Mouse (Mus musculus) frontal cortex, adult 2 months (tissue): Measurements from ENCODE around the gene Dcdc2a. TPM values are rescaled to one million over a fixed set of nuclear protein-coding genes. Genes with fewer than 3 reads are reported as not detected.
A peak's percentile ranks its signal among the peaks of the same experiment; 100 is the strongest.

Experiments used
- DNase-seq, 2 experiments: peaks; one replicate each; pipeline ENCODE4 v3.0.0; 2022; ENCODE audit warnings: low spot score in 1 of 2; ENCODE audit errors: extremely low spot score in 1 of 2
- polyA plus RNA-seq: library from polyadenylated mRNA; depleted of rRNA; stranded (reverse); fragments of >200 nt; gene quantifications from 2 replicates; pipeline ENCODE4 v1.2.3, GENCODE M21; 2012

Dcdc2a gene
- polyA plus RNA-seq, 1 experiment: 8.7 TPM

DNA sequence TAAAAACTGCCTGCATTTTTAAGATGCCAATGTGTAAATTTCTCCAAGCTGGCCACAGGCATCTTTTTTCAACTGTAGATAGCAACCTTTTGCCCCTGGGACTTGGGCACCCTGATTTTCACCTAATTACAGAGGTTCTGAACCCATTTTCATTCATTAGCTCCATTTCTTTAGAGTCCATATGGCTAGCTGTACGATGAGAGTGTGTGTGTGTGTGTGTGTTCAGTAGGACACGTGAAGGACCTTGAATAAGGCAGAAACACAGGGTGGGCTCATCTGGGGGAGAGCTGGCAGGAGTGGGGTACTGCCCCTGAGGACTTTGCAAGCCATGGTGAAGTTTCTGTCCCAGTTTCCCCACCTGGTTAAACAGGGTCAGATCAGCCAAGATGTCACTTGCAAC lies 105.0 kb downstream of the Dcdc2a start:
- DNase-seq: no peak

DNA sequence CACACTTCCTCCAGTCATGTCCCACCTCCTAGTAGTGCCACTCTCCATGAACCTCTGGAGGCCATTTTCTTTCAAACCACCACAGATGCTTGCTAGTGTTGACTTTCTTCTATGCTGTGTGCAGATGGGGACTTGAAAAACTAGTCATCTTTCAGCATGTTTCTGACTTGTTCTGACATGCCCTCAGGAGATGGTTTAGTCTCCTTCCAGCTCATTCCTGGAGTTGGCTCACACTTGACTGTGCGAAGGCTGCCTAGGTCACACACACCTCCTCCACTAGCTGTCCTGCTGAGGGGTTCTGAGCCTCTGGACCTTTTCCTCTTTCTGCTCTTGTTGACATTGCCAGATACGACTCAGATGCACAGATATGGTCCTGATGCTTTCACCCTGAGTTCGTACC lies 106.8 kb downstream of the Dcdc2a start:
- no peak for DNase-seq

DNA sequence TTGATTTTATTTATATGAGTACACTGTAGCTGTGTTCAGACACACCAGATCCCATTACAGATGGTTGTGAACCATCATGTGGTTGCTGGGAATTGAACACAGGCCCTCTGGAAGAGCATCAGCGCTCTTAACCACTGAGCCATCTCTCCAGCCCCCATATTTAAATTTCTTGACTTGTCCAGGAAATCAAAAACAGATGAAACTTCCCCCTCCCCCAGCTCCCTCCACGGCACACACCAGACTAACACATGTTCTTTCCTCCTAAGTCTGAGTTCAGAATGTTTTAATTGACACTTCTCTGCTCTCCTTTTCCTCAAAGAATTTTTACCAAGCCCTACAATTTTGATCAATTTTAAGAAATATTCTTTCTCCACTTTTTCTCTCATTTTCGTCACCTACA lies 113.1 kb downstream of the Dcdc2a start:
- DNase-seq: no peak

DNA sequence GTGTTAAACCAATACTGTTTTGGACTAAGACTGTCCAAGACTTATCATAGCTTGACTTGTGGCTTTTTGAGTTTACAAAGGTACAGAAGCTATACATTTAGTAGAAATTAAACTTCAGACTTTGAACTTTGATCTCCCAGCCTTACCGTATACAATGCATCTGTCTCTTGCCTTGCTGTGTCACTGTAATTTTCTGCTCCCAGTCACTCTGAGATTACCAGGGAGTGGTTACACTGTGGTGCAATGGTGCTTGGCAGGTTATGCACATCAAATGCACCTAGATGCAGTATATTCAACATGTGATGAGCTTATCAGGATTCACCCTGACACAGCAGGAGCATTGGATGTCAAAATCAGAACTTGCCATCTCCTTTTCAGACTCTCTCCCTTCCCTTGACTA lies 122.0 kb downstream of the Dcdc2a start:
- no peak for DNase-seq

DNA sequence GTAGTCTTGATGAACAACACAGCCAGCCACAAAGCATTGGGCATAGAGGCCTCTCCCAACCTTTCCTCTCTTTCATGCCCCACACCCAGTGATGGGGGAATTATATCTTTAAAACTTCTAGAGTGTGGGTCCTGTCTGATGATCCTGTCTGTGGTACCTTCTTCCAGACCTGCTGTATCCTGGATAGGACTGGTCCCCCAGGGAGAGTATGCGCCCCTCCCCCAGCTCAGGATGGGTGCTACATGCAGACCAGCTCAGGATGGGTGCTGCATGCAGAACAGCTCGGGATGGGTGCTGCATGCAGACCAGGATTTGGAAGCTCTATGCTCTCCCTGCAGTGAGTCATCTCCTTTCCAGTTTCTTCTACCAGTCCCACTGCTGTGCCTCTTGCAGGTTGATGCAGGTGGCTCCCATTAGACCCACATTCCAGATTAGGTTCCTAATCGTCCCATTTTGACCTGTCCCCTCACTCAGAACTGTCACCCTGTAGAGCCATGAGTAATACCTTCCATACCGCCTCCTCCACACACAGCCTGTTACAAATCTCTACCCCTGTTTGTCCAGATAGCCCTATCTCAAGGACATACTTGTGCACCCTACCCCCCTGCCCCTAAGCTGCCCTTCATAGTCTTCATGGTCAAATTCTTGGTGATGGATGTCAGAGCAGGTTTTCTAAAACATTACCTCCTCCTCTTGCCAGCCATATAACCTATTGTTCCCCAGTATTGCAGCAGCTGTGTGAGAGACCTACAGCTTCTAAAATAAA lies 122.6 kb downstream of the Dcdc2a start:
- DNase-seq: no peak

DNA sequence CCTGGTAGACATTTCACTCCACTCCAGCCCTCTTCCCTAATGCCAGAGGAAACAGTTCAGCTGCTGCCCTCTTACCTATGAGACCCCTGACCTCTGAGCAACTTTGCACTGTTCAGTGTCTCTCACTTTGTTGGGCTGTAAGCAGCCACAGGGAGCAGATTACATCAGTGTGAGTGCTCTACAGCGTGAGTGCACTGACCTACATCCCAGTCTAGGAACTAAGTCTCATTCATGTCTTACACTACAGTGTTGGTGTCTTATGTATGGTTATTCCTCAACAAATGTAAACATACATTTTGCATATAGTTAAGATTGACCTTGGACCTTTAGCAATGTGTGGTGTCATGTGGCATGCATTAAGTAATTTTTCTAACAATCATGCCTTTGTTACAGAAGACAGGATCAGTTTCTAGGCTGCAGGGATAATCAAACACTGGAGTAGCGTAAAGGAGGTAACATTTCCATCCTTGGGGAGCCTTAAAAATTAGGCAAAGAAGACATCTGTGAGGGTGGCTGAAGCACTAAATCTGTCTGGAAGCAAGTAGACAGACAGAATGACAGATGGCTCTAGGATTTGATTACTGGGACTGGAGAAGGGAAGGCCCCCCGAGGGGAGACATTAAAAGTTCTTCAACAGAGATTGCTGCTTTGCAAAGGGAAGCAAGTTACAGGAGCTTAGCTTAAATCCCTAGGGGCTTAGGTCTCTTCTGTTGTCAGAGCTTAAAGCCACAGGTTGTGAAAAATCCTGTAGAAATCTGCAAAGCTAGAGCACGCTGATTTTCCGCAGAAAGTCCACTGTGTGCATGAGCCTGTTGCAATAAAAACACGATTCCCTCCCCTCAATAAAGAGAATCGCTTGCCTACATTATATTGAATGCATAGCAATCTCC lies 130.9 kb downstream of the Dcdc2a start:
- DNase-seq: no peak

DNA sequence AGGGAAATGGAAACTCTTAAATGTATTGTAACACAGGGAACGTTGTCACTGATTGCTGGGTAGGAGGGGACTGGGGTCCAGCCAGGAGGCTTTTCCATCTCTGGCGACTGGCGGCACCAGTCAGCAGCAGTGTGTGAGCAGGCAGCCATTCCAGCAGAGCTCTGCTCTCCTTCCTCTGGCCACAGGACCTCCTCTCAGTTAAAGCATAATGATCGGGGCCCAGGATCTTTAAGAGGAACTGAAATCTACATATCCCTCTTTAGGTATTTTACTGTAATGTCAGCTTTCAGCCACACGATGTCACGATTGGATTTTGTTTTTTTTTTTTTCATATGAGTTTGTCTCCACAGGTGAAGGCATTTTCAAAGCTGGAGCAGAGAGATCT lies 131.5 kb downstream of the Dcdc2a start:
- peak in 1 of 2 experiments; percentile 52 for DNase-seq

DNA sequence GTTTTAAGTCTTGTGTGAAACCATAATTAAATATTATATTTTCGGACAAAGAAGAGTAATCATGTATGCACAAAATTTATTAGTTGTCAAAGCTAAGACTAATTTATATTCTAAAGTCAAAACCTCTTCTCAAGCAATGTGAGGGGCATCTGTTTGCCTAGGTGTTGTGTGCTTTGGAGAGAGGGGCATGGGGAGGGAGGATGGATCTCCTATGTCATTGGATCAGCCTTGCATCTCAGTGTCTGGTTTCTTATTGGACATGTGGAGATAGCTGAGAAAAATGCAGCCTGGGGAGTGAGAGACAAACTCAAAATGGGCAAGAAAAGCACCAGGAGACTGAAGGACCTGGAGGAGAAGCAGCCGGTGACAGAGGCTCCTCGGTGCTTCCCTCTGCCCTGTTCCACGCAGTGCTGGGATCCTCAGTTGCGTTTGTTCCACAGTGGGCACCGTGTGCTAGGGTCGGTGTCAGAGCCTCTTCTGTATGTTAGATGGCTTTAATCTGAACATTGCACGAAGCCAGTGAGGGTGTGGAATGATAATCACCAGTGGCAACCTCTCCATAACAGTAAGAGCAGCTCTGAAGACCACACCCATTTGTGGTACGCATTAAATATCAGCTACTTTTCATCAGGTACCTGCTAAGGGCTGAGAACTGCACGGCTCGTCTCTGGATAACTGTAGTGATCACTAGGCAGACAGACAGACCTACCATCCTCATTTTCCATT lies 133.8 kb downstream of the Dcdc2a start:
- no peak for DNase-seq

DNA sequence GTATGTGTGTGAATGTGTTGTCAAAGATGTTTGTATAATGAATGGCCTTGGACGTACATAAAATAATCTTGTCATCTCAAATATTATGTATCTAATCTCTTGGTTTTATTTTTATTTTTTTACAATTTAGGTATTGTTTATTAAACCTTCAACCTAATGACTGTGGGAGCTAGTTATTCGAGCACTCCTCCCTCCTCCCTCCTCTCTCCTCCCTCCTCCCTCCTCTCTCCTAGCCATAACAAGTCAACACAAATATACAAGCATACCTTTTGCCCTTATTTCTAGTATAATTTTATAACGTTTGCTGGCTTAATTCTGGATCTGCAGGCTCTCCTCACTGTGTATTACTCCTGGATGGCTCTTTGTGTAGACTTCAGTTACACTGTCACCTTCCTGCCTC lies 134.4 kb downstream of the Dcdc2a start:
- no peak for DNase-seq

DNA sequence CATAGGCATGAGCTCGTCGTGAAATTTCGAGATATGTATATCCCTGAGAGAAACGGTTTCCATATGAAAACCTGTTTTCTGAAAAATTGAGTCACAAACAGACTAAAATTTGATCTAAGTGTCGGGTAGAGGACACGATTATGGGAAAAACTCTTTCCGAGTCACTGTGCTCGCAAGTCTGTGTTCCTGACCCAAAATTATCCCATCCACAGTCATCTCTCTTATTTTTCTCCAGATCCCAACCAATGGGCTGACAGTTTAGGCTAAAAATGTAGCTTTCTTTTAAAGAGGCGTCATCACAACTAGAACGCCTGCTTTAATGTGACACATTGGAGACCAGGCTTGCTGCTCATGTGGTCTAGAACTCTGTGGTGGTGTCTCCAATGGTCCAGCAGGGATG lies 139.9 kb downstream of the Dcdc2a start:
- DNase-seq: no peak

DNA sequence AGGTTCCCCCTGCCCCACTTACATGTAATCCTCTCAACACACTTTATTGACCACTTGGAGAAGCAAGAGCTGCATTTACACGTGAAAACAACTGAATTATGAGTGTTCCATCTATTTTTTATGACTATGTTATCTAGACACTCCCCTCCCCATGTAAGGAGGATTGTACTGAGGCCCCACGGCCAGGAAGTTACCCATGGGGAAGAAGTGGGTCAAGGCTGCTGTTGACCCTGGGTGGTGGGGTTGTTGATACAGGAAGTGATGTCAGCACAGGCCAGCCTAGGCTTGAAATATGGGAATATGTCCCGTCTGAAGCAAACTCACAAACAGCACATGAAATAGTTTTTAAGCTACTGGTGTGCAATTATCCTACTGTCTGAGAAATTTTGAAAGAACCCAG lies 144.1 kb downstream of the Dcdc2a start:
- DNase-seq: no peak

DNA sequence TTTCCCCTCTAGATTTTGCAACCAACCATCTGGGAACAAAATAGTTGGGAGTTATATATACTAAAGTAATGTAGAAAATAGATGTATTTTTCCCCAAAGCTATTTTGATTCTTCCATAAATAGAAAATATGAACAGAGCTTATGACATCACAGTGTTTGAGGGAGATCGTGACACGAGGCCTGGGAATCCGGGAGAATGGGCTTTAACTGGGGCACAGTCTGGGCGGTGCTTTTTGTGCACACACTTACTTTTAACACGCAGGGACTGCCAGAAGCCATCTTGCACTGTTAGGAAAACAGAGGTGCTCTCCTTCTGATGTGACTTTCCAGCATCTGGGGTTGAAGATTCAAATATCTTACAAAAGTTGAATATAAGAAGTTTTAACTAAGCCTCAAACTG lies 151.1 kb downstream of the Dcdc2a start:
- no peak for DNase-seq

DNA sequence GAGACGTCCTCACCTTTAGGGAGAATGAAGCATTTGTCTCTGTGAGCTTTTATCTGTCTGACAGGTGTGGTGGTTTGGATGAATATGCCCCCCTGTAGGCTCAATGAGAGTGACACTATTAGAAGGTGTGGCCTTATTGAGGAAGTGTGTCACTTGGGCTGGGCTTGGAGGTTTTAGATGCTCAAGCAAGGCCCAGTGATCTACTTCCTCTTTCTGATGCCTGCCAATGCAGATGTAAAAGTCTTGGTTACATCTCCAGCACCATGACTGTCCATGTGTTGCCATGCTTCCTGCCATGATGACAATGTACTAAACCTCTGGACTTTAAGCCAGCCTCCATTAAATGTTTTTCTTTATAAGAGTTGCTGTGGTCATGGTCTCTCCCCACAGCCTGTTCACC lies 162.6 kb downstream of the Dcdc2a start:
- DNase-seq: no peak

DNA sequence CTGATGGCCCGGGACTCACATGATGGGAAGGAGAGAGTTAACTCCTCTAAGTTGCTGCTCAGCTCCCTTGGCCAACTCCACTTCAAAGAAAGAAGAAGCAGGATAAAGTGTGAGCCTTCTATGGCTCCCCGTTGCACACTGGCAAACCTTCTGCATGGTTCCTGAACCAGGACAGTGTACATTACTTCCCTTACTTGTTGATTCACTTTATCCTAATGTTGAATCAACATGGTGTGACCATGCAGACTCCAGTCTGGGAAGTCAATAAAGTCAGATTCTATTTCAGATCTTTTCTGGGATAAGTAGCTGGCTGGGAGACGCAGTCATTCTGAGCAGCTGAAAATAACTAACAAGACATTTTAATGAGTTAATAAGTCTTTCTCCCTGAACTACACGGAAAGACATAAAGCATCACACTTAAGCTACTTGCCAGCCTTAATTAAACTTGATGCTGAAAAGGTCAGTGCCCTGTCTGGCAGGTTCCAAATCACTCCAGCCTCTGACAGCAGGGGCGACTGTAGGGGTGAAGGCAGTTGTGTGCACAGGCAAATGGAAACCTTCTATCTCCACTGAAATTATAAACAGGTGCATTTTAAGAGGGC lies 164.5 kb downstream of the Dcdc2a start:
- no peak for DNase-seq

DNA sequence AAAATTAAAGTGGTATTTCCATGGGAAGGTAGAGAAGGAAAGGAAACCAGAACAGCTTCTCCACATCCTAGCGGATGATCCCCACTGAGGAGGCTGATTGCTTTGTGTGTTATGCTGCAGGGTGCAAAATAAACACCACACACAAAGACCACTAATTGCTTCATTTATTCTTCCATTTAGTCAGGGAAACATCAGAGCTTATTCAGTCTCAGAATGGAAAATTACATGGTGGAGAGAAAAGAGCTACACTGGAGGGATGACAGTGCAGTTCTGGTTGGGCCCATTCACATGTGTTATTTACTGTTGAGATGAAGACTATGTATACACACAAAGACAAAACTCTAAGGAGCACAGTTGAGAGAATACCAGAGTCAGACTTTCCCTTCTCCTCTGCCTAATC lies 196.1 kb downstream of the Dcdc2a start:
- DNase-seq: no peak

DNA sequence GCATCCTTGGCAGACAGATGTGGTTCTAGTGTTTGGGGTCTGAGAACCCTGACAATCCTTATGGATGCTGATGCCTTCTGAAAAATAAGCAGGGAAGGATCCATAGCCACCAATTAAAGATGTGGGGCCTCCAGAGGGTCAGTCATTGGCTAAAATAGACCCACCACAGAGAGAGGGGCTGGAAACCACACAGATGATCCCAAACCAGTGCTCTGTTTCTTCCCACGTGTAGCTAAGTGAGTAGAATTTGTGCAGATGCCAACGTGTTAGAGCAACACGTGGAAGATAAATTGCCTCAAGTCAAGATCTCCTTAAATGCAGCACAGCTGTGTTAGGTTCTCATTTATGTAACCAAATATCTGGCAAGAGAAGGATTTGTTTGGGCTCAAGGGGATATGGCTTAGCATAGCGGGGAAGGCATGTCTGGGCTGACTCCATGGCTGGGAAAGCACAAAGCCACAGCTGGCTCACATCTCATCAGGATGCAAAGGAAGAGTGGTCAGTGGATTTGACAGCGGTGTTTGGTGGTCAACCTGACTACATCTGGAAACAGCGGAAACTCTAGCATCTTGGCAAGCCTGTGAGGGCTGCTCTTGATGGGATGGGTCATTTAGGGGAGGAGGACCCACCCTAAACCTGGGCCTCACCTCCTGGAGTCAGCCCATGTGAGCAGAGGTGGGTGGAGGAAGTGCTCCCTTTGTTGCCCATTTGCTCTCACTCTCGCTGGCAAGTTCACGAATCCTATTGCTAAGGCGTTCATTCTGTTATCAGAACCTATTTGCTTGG lies 198.9 kb downstream of the Dcdc2a start:
- DNase-seq: no peak

DNA sequence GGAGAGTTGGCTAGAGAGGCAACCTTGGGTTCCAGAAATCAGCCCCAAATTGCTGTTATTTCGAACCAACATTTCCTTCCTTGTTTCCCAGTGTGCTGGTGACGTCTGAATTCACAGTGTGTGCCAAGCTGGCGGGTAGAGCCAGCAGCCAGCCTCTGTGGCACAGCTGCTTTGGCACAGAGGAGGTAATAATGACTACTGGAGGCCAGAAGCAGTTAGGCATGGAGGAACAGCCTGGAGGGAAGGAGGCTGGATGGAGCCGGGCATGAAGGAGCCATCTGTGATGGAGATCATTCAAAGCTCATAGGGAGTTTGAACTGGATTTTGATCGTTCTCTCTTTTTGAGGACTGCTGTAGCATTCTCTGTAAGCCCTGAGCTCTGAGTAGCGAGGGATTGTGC lies 201.8 kb downstream of the Dcdc2a start:
- no peak for DNase-seq
